Mouse (Mus musculus) frontal cortex, adult 2 months (tissue): ENCODE results near the gene Neurl1a. TPM values are rescaled to one million over a fixed set of nuclear protein-coding genes. Genes with fewer than 3 reads are reported as not detected.

Experiments used
- polyA plus RNA-seq: library from polyadenylated mRNA; depleted of rRNA; stranded (reverse); fragments of >200 nt; gene quantifications from 2 replicates; pipeline ENCODE4 v1.2.3, GENCODE M21; 2012; rRNA removed

Neurl1a gene
- polyA plus RNA-seq, 1 experiment: 127 TPM

Other genes with a start within 250 kb of the Neurl1a start
- gene Ina, start 164.1 kb upstream of the Neurl1a start, polyA plus RNA-seq: 93.5 and 103 TPM in 2 replicates
- 49.8 and 53.3 TPM in 2 replicates for gene Nt5c2, start 163.7 kb upstream of the Neurl1a start, polyA plus RNA-seq
- gene Pcgf6, start 127.9 kb upstream of the Neurl1a start, polyA plus RNA-seq: 41.3 and 42.6 TPM in 2 replicates
- 4.7 and 5.0 TPM in 2 replicates for gene Taf5, start 111.1 kb upstream of the Neurl1a start, polyA plus RNA-seq
- gene Usmg5, start 88.2 kb upstream of the Neurl1a start, polyA plus RNA-seq: 964 and 1,164 TPM in 2 replicates
- gene Pdcd11, start 88.1 kb upstream of the Neurl1a start, polyA plus RNA-seq: 14.1 and 14.2 TPM in 2 replicates
- gene Calhm2, start 40.5 kb upstream of the Neurl1a start, polyA plus RNA-seq: 4.7 and 5.2 TPM in 2 replicates
- gene Calhm1, start 34.6 kb upstream of the Neurl1a start, polyA plus RNA-seq: not detected in 2 replicates
- not detected in 2 replicates for gene Calhm3, start 21.1 kb upstream of the Neurl1a start, polyA plus RNA-seq